Mouse (Mus musculus) hindbrain, embryonic 13.5 days (tissue): Measurements from ENCODE around the gene Tmem138. TPM values are rescaled to one million over a fixed set of nuclear protein-coding genes. Genes with fewer than 3 reads are reported as not detected.
A peak's percentile ranks its signal among the peaks of the same experiment; 100 is the strongest.

Experiments
- ATAC-seq: fragments of 200-750 bp; cut with Nextera tagmentation; 2 replicates; pipeline ENCODE4 v1.8.0; 2017; ENCODE audit warnings: moderate TSS enrichment; ENCODE audit not compliant: low FRiP score
- H3K27ac ChIP-seq: fragments of 300-500 bp; sonication (generic); 2 replicates; pipeline ENCODE4 v1.5.1; 2015; ENCODE audit warnings: inconsistent platforms, mild to moderate bottlenecking, moderate library complexity
- H3K27me3 ChIP-seq: fragments of 300-500 bp; sonication (generic); 2 replicates; pipeline ENCODE4 v1.6.1; 2015; ENCODE audit warnings: mild to moderate bottlenecking, inconsistent platforms
- H3K36me3 ChIP-seq: fragments of 300-500 bp; sonication (generic); 2 replicates; pipeline ENCODE4 v1.6.1; 2015; ENCODE audit warnings: mild to moderate bottlenecking, inconsistent platforms
- H3K4me1 ChIP-seq: fragments of 300-500 bp; sonication (generic); replicated peaks from 2 replicates; pipeline ENCODE4 v1.6.1; 2015; ENCODE audit warnings: inconsistent platforms
- H3K4me2 ChIP-seq: fragments of 300-500 bp; sonication (generic); 2 replicates; pipeline ENCODE4 v1.6.1; 2015; ENCODE audit warnings: inconsistent platforms, mild to moderate bottlenecking, moderate library complexity
- H3K4me3 ChIP-seq: fragments of 300-500 bp; sonication (generic); 2 replicates; pipeline ENCODE4 v1.5.1; 2015; ENCODE audit warnings: mild to moderate bottlenecking, inconsistent platforms
- H3K9ac ChIP-seq: fragments of 300-500 bp; sonication (generic); 2 replicates; pipeline ENCODE4 v1.6.1; 2015; ENCODE audit warnings: mild to moderate bottlenecking, inconsistent platforms
- H3K9me3 ChIP-seq: fragments of 300-500 bp; sonication (generic); 2 replicates; pipeline ENCODE4 v1.6.1; 2016; ENCODE audit warnings: inconsistent platforms
- WGBS: fragments of 180-500 bp; shearing (Covaris S2); methylation state at CpG from one replicate; pipeline ENCODE4 v1.1.7; 2015; 5-methylcytosine and 5-hydroxymethylcytosine counted together
- polyA plus RNA-seq: library from polyadenylated mRNA; unstranded; fragments of >200 nt; fragmentation: Nextera tagmentation; extraction: Ambion mirVana; gene quantifications from 2 replicates; pipeline ENCODE4 v1.2.1, GENCODE M21; 2015

Tmem138 gene
- polyA plus RNA-seq, 1 experiment from 2014 or later = 43.2 TPM

DNA sequence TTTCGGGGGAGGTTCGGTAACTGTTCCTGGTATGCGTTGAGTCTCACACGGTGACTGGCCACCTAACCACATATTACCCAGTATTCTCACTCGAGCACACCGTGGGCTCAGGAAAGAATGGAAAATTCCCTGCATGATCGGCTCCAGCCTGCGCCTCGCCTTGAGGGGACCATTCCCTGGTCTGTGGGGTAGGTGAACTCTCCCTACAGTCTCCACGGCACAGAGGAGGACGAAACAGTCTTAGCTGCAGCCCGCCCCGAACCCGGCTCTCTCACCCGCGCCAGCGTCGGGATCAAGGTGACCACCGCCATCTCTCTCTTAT lies 52.4 kb downstream of the Tmem138 start:
- Histone ChIP-seq H3K36me3 (peaks cover 12% of the 10 kb centered on the region; the same call in 1 of the 2 replicates), H3K27me3 (no peaks in the 10 kb centered on the region), H3K27ac (peak overlapping the region; percentile 98), H3K4me2 (peak overlapping the region; percentile 77), H3K4me3 (peak overlapping the region; percentile 96), H3K4me1 (peaks cover 38% of the 10 kb centered on the region), H3K9ac (peak overlapping the region; percentile 99), H3K9me3 (no peaks in the 10 kb centered on the region)
- WGBS = 1% methylated on average over 19 of the region's 19 CpGs
- ATAC-seq = no peak; the same call in 1 of the 2 replicates

- H3K27me3 ChIP-seq = no peaks in the 10 kb centered on the region
- H3K9me3 ChIP-seq = no peaks in the 10 kb centered on the region
- peak overlapping the region; percentile 96; the same call in 1 of the 2 replicates for H3K4me3 ChIP-seq
- 93% methylated on average over 5 of the region's 5 CpGs for WGBS
- no peak for ATAC-seq
- peak overlapping the region; percentile 0; the same call in 1 of the 2 replicates for H3K9ac ChIP-seq
- H3K4me1 ChIP-seq = peaks cover 38% of the 10 kb centered on the region
- H3K27ac ChIP-seq = no peak overlapping the region
- H3K4me2 ChIP-seq = peak overlapping the region; percentile 77
- peaks cover 7% of the 10 kb centered on the region; the same call in 1 of the 2 replicates for H3K36me3 ChIP-seq
These were observed 53.6 kb downstream of the Tmem138 start for GRCm38 (mm10) chr19:10523483-10524080.

DNA sequence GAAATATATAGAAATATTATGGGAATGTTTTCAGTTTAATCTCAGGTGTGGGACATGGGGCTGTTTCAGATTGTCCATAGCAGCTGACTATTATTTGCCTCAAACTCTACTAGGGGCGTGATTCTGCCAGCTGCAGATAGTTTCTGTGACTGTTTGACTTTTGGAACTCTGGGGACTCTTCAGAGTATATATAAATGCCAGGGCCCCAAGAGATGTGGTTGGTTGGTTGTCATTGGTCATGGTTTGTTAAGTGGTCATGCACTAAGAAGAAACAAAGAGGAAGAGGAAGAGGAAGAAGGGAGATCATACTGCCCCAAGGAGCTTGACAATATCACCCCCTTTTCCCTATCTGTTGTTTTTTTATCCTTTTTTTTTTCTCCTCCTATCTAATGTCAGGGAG lies 55.2 kb downstream of the Tmem138 start:
- no peak for ATAC-seq
- H3K9me3 ChIP-seq = no peaks in the 10 kb centered on the region
- H3K4me2 ChIP-seq = no peak overlapping the region
- H3K36me3 ChIP-seq = peaks cover 5% of the 10 kb centered on the region
- WGBS = 93% methylated on average over 1 of the region's 1 CpGs
- H3K27me3 ChIP-seq = no peaks in the 10 kb centered on the region
- no peak overlapping the region for H3K9ac ChIP-seq
- no peak overlapping the region for H3K27ac ChIP-seq
- peaks cover 26% of the 10 kb centered on the region for H3K4me1 ChIP-seq
- no peak overlapping the region for H3K4me3 ChIP-seq

Other genes starting within 250 kb of the Tmem138 start
- 7.9 and 8.4 TPM in 2 replicates for gene Syt7, start 188.3 kb downstream of the Tmem138 start, polyA plus RNA-seq
- 0.53 and 1.1 TPM in 2 replicates for gene Lrrc10b, start 119.9 kb downstream of the Tmem138 start, polyA plus RNA-seq
- 1.1 and 3.0 TPM in 2 replicates for gene Ppp1r32, start 94.4 kb downstream of the Tmem138 start, polyA plus RNA-seq
- 49.0 and 52.8 TPM in 2 replicates for gene Cpsf7, start 52.1 kb downstream of the Tmem138 start, polyA plus RNA-seq
- gene Sdhaf2, start 51.2 kb downstream of the Tmem138 start, polyA plus RNA-seq = 67.6 and 69.1 TPM in 2 replicates
- gene Tmem216, start 21.1 kb downstream of the Tmem138 start, polyA plus RNA-seq = 50.5 and 55.3 TPM in 2 replicates
- 16.2 and 17.2 TPM in 2 replicates for gene Cyb561a3, start 190 bp downstream of the Tmem138 start, polyA plus RNA-seq
- 242 and 263 TPM in 2 replicates for gene Ddb1, start 28.0 kb upstream of the Tmem138 start, polyA plus RNA-seq
- gene Tkfc, start 28.3 kb upstream of the Tmem138 start, polyA plus RNA-seq = 24.8 and 25.4 TPM in 2 replicates
- 0.53 and 0.82 TPM in 2 replicates for gene Vwce, start 56.9 kb upstream of the Tmem138 start, polyA plus RNA-seq
- gene Pga5, start 100.7 kb upstream of the Tmem138 start, polyA plus RNA-seq = not detected in 2 replicates
- gene Vps37c, start 111.4 kb upstream of the Tmem138 start, polyA plus RNA-seq = 33.8 and 34.7 TPM in 2 replicates
- gene Cd5, start 161.6 kb upstream of the Tmem138 start, polyA plus RNA-seq = 0.21 and 0.35 TPM in 2 replicates